8 mouse cellular contexts compared by ENCODE assay signal in the genomic region with DNA sequence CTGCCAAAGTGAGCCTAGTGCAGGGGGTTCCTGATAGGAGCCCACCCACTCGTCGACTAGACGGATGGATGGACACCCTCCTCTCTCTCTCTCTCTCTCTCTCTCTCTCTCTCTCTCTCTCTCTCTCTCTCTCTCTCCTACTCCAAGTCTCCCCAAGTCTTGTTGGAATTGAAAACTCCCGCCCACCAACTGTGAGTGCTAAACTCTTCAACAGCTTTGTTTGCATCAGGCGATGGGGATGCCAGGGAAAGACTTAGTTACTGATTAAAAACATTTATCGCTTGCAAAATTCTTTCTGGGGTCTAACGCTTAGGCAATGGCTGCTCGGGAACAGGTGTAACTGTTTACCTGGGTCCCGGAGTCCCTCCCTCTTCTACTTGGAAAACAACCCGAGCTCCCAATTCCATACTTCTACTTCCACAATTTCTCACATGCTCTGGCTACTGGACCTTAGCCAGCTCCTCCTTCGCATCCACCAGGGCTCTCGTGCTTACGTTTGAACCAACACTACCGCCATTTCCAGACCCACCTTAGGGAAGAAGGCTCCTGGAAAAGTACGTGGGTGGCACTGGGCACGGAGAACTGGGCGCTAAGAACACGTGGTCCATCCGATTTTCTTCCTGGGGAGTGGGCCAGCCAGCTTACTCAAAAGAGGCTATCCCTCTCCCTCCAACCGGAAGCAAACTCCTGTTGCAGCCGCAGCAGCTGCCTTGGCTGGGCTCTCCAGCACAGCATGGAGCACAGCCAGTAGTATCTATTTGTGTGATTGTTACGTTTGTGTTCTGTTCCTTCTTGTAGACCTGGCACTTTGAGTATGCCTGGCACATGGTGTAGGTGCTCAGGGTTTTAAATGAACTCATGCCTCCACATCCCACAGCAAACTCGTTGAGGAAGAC. TPM values are rescaled to one million over a fixed set of nuclear protein-coding genes. Genes with fewer than 3 reads are reported as not detected.
DNase-seq lines count a peak whose midpoint lies in the region; ATAC-seq and TF ChIP-seq lines count a peak whose summit lies in the region.

No protein-coding gene starts in this region.

- H3K36me3 ChIP-seq in embryonic facial prominence, embryonic 13.5 days = no peaks in the 10 kb centered on the region
- H3K36me3 ChIP-seq in limb, embryonic 14.5 days (ENCODE audit: control insufficient read depth, insufficient read depth, low read length) = no peaks in the 10 kb centered on the region

- H3K4me3 ChIP-seq in embryonic facial prominence, embryonic 13.5 days = peak overlapping the region; percentile 33
- H3K4me3 ChIP-seq in limb, embryonic 14.5 days (replicated peaks; ENCODE audit: low read length) = peak overlapping the region; percentile 31

- peak overlapping the region; percentile 56 for H3K9ac ChIP-seq in embryonic facial prominence, embryonic 13.5 days
- H3K9ac ChIP-seq in limb, embryonic 14.5 days (ENCODE audit: low read depth, low read length, severe bottlenecking) = peak overlapping the region; percentile 38

- ATAC-seq in embryonic facial prominence, embryonic 13.5 days (ENCODE audit: insufficient number of reproducible peaks, insufficient read depth, low FRiP score, low TSS enrichment, low read depth) = no peak
- ATAC-seq in limb, embryonic 14.5 days (ENCODE audit: low FRiP score, low read depth) = no peak; the same call in 1 of the 2 replicates

- H3K4me2 ChIP-seq in embryonic facial prominence, embryonic 13.5 days = peak overlapping the region; percentile 61
- H3K4me2 ChIP-seq in limb, embryonic 14.5 days (replicated peaks; ENCODE audit: low read depth, low read length, severe bottlenecking) = peak overlapping the region; percentile 53

- peak; percentile 64 to 75 for DNase-seq in left cerebral cortex, adult 18-20 months (ENCODE audit: low spot score in 2 of 2)
- DNase-seq in left cerebral cortex, postnatal 4 days = no peak
- DNase-seq in heart, postnatal 4 days = peak; percentile 53
- DNase-seq in limb, embryonic 14.5 days (ENCODE audit: low spot score) = no peak
- peak; percentile 60 to 64 for DNase-seq in right cerebral cortex, postnatal 36 days (ENCODE audit: low spot score in 2 of 2)
- no peak for DNase-seq in T-cell, adult 2 months (ENCODE audit: low spot score)
- no peak for DNase-seq in c-Kit-positive CD71-positive TER-119-positive erythroid progenitor cells, embryonic 14.5 days (ENCODE audit: low spot score)

- H3K27me3 ChIP-seq in embryonic facial prominence, embryonic 13.5 days = peaks cover 57% of the 10 kb centered on the region
- peaks cover 24% of the 10 kb centered on the region for H3K27me3 ChIP-seq in limb, embryonic 14.5 days (ENCODE audit: control insufficient read depth, insufficient read depth, low read length)

- no peak for TF ChIP-seq POLR2A in limb, embryonic 14.5 days (IDR thresholded peaks at IDR 0.05; ENCODE audit: borderline replicate concordance, extremely low read depth, insufficient read depth, insufficient read length)

- no peak overlapping the region; the same call in 1 of the 2 replicates for H3K27ac ChIP-seq in embryonic facial prominence, embryonic 13.5 days
- H3K27ac ChIP-seq in limb, embryonic 14.5 days (replicated peaks; ENCODE audit: low read depth, low read length) = no peak overlapping the region

- intact Hi-C loops in left cerebral cortex, postnatal 4 days (cut with DNase I) = no loop called here

- peaks cover 28% of the 10 kb centered on the region for H3K4me1 ChIP-seq in embryonic facial prominence, embryonic 13.5 days
- peaks cover 19% of the 10 kb centered on the region for H3K4me1 ChIP-seq in limb, embryonic 14.5 days (ENCODE audit: control insufficient read depth, insufficient read depth, low read length)

- no peaks in the 10 kb centered on the region for H3K9me3 ChIP-seq in embryonic facial prominence, embryonic 13.5 days
- no peaks in the 10 kb centered on the region for H3K9me3 ChIP-seq in limb, embryonic 14.5 days (ENCODE audit: control insufficient read depth, low read length)

- WGBS in embryonic facial prominence, embryonic 13.5 days = 16% methylated on average over 23 of the region's 23 CpGs
- WGBS in limb, embryonic 14.5 days = 11% methylated on average over 23 of the region's 23 CpGs

RNA-seq across cellular contexts. Expression of a gene that starts 8.8 kb away (rescaled TPM):
- 10 to 100 TPM; 16.2 to 19.6 TPM for total RNA-seq in left cerebral cortex, adult 18-20 months (2021)
- 10 to 100 TPM in 1 of 2 experiments, 1 to 10 TPM in 1; 8.6 to 10.2 TPM for total RNA-seq in left cerebral cortex, postnatal 4 days (2021)
- 0.30 and 0.45 TPM in 2 replicates for polyA plus RNA-seq in embryonic facial prominence, embryonic 13.5 days (2015; fragmentation: Nextera tagmentation; extraction: Ambion mirVana)
- total RNA-seq in heart, postnatal 4 days (2021) = not detected
- polyA plus RNA-seq in limb, embryonic 14.5 days (2012; rRNA removed) = 0.35 and 0.72 TPM in 2 replicates
- polyA plus RNA-seq in limb, embryonic 14.5 days (2014; fragmentation: Nextera tagmentation; extraction: Ambion mirVana) = 0.10 and 0.15 TPM in 2 replicates

RNA-seq across cellular contexts. Expression of a gene that starts 20.1 kb away (rescaled TPM):
- 10 to 100 TPM; 87.2 to 93.6 TPM for total RNA-seq in left cerebral cortex, adult 18-20 months (2021)
- total RNA-seq in left cerebral cortex, postnatal 4 days (2021) = 10 to 100 TPM; 61.3 to 67.7 TPM
- 30.6 and 31.5 TPM in 2 replicates for polyA plus RNA-seq in embryonic facial prominence, embryonic 13.5 days (2015; fragmentation: Nextera tagmentation; extraction: Ambion mirVana)
- 10 to 100 TPM; 38.0 to 38.7 TPM for total RNA-seq in heart, postnatal 4 days (2021)
- 104 and 148 TPM in 2 replicates for polyA plus RNA-seq in limb, embryonic 14.5 days (2012; rRNA removed)
- 61.6 and 65.0 TPM in 2 replicates for polyA plus RNA-seq in limb, embryonic 14.5 days (2014; fragmentation: Nextera tagmentation; extraction: Ambion mirVana)

RNA-seq across cellular contexts. Expression of a gene that starts 20.3 kb away (rescaled TPM):
- 100 to 1,000 TPM in 1 of 2 experiments, 10 to 100 TPM in 1; 93.8 to 107 TPM for total RNA-seq in left cerebral cortex, adult 18-20 months (2021)
- 10 to 100 TPM; 41.8 to 43.5 TPM for total RNA-seq in left cerebral cortex, postnatal 4 days (2021)
- 1.1 and 1.5 TPM in 2 replicates for polyA plus RNA-seq in embryonic facial prominence, embryonic 13.5 days (2015; fragmentation: Nextera tagmentation; extraction: Ambion mirVana)
- 1 to 10 TPM in 1 of 2 experiments, under 1 TPM in 1; 0.55 to 1.1 TPM for total RNA-seq in heart, postnatal 4 days (2021)
- 1.4 and 2.0 TPM in 2 replicates for polyA plus RNA-seq in limb, embryonic 14.5 days (2012; rRNA removed)
- 0.51 and 1.1 TPM in 2 replicates for polyA plus RNA-seq in limb, embryonic 14.5 days (2014; fragmentation: Nextera tagmentation; extraction: Ambion mirVana)

RNA-seq across cellular contexts. Expression of a gene that starts 23.3 kb away (rescaled TPM):
- 10 to 100 TPM; 67.1 to 70.4 TPM for total RNA-seq in left cerebral cortex, adult 18-20 months (2021)
- total RNA-seq in left cerebral cortex, postnatal 4 days (2021) = 10 to 100 TPM; 47.9 to 60.5 TPM
- polyA plus RNA-seq in embryonic facial prominence, embryonic 13.5 days (2015; fragmentation: Nextera tagmentation; extraction: Ambion mirVana) = 74.2 and 83.0 TPM in 2 replicates
- 10 to 100 TPM; 41.1 to 41.4 TPM for total RNA-seq in heart, postnatal 4 days (2021)
- polyA plus RNA-seq in limb, embryonic 14.5 days (2012; rRNA removed) = 144 and 199 TPM in 2 replicates
- 71.8 and 74.9 TPM in 2 replicates for polyA plus RNA-seq in limb, embryonic 14.5 days (2014; fragmentation: Nextera tagmentation; extraction: Ambion mirVana)

RNA-seq across cellular contexts. Expression of a gene that starts 47.2 kb away (rescaled TPM):
- 10 to 100 TPM; 26.6 to 29.6 TPM for total RNA-seq in left cerebral cortex, adult 18-20 months (2021)
- total RNA-seq in left cerebral cortex, postnatal 4 days (2021) = 10 to 100 TPM; 39.3 to 46.6 TPM
- 62.3 and 67.1 TPM in 2 replicates for polyA plus RNA-seq in embryonic facial prominence, embryonic 13.5 days (2015; fragmentation: Nextera tagmentation; extraction: Ambion mirVana)
- total RNA-seq in heart, postnatal 4 days (2021) = 100 to 1,000 TPM; 196 to 210 TPM
- polyA plus RNA-seq in limb, embryonic 14.5 days (2012; rRNA removed) = 315 and 381 TPM in 2 replicates
- polyA plus RNA-seq in limb, embryonic 14.5 days (2014; fragmentation: Nextera tagmentation; extraction: Ambion mirVana) = 108 and 120 TPM in 2 replicates

Comparison
In these comparisons a context has a peak if more than half of its experiments do, and no peak if none do; other contexts are left out.
1. DNase-seq: peak in left cerebral cortex, adult 18-20 months (2 of 2), heart, postnatal 4 days (single experiment) and right cerebral cortex, postnatal 36 days (2 of 2); none in left cerebral cortex, postnatal 4 days (single experiment), limb, embryonic 14.5 days (single experiment), T-cell, adult 2 months (single experiment) and c-Kit-positive CD71-positive TER-119-positive erythroid progenitor cells, embryonic 14.5 days (single experiment).
2. RNA of a gene that starts 8.8 kb away (total RNA-seq): 16.2 to 19.6 TPM in left cerebral cortex, adult 18-20 months and 8.6 to 10.2 TPM in left cerebral cortex, postnatal 4 days; not detected in heart, postnatal 4 days; every median in the first group is over 4 times any median in the second.
3. RNA of a gene that starts 20.3 kb away (total RNA-seq): 93.8 to 107 TPM in left cerebral cortex, adult 18-20 months and 41.8 to 43.5 TPM in left cerebral cortex, postnatal 4 days; 0.55 to 1.1 TPM in heart, postnatal 4 days; every median in the first group is over 10 times any median in the second.